Mouse (Mus musculus) embryo, embryonic 10.5 days (tissue): ENCODE measurements around the gene Fmnl3.

Source experiments
- DNase-seq: peaks from one replicate; pipeline ENCODE4 v3.0.0-alpha.2; 2015; ENCODE audit warnings: low spot score

The Fmnl3 gene

GRCm38 (mm10) chr15:99370259-99370691 is at the start of gene Fmnl3:
Fmnl3 (minus strand) TSS chr15:99370482.
- peak; percentile 97 for DNase-seq

DNA sequence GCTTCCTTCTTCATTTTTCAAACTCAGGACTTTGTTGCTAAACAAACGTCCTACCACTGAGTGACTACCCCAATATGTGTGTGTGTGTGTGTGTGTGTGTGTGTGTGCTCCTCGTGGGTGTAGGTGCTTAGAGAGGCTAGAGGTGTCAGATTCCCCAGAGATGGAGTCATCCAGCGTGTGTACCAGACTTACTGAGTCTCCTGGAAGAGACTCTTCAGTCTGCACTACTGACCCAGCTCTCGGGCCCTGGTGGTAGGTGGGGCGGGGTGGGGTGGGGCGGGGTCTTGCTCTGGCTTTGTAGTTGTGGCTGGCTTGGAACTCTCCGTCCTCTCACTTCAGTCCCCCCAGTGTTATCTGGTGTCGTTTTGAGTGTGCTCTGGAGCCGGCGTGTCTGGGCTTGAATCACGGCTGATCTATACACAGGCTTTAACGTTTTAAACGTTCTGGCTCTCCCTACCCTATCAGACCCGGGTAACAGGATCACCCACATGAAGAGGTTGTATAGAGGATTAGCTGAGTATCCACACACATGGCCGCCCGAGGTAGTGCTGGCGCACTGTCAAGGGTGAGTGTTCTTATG is 47.5 kb upstream of the Fmnl3 start:
- DNase-seq: no peak

DNA sequence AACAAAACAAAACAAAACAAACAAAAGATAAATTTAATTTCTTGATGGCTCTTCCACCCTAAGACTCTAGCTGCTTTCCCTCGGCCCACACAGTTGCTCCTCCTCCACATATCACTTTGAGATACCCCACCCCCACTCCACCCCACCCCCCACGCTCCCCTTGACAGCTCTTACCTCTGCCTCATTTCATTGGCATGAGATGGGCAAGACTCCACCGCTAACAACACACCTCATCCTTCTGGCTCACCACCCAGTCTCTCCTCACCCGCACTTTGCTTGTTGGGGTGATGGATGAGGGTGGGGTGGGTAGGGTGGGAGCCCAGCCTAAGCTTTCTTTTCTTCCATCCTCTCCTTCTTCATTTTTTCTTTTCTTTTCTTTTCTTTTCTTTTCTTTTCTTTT is 46.7 kb upstream of the Fmnl3 start:
- DNase-seq: no peak

DNA sequence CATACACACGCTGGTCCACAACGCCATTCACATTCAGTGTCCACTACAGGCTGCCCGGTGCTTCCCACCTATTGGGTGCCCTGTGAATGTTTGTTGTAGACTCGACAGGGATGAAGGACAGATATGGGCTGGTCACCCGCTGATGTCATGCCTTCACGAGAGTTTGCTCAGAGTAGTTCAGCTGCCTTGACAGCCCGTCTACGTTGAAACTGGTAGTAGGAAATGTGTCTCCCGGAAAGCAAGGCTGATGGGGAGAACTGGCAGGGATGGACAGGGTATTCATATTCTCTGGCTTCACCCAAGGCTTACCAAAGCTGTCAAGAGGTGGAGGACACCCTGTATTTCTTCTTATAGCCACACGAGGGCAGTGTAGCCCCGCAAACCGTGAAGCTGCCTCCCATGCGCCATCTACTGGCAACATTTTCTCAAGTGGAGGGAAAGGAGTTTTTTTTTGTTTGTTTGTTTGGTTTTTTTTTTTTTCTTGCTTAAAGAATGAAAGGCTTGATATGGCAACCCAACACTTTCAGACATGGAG is 46.1 kb upstream of the Fmnl3 start:
- peak; percentile 93 for DNase-seq

GRCm38 (mm10) chr15:99415793-99416192 is 45.5 kb upstream of the Fmnl3 start:
- peak; percentile 70 for DNase-seq

- DNase-seq: peak; percentile 19
Observed at GRCm38 (mm10) chr15:99411747-99412146, 41.5 kb upstream of the Fmnl3 start.

- no peak for DNase-seq
Observed at GRCm38 (mm10) chr15:99408845-99409244, 38.6 kb upstream of the Fmnl3 start.

DNA sequence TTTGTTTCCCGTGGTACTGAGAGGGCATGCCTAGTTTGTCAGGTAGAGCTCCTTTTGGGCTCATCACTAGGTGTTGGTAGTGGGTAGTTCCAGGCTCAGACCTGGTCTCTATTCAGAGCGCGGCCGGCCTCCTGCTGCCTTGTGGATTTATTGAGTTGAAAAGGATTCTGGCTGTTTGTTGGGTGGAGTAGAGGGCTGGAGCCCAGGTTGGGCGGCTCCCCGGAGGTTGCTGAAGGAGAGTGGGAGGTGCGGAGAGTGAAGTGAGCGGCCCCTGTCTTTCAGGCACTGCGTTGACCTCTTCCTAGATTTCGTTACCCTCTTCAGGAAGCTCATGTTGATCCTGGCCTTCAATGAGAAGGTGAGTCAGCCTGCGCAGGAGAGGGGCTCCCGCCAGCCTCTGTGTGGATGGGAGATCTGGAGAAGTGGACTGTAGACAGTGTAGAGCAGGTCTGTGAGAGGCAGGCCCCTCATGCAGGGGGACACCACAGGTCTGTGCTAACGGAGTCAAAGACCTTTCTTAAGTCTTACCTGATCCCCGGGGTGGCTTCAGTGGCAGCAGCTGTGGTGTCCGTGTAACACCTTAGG is 36.8 kb upstream of the Fmnl3 start:
- DNase-seq: no peak

DNA sequence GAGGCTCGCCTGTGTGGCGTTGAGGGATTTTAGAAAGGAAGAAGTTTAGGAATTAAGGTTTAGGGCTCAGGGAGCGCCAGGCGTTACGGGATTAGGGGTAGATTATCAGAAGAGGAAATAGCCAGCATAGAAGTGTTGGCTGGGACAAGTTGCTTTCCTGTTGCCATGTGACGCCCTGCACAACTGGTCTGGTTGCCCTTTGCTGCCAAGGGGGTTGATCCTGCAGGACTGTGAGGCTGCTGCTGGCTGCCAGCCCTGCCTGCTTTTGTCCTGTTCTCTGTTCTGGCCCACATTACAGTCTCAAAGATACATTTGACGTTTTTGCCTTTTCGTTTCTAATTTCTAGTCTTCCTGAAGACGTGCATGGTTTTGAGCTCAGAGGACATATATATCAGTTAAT is 34.9 kb upstream of the Fmnl3 start:
- DNase-seq: no peak

- DNase-seq: no peak
Observed at GRCm38 (mm10) chr15:99403159-99403889, 33.0 kb upstream of the Fmnl3 start.

DNA sequence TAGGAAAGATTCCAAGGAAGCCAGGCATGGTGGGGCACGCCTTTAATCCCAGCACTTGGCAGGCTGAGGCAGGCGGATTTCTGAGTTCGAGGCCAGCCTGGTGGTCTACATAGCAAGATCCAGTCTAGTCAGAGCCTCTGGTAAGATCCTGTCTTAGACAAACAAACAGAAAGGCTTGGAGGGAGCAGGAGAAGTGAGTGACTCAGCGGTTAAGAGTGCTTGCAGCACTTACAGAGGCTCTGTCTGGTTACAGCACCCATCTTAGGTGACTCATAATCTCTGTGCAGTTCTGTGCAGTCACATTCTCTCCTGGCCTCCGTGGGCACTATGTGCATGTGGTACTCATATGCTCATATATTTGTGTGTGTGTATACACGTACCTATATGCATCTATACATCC is 30.3 kb upstream of the Fmnl3 start:
- DNase-seq: no peak

GRCm38 (mm10) chr15:99399503-99400245 is 29.4 kb upstream of the Fmnl3 start:
- no peak for DNase-seq

DNA sequence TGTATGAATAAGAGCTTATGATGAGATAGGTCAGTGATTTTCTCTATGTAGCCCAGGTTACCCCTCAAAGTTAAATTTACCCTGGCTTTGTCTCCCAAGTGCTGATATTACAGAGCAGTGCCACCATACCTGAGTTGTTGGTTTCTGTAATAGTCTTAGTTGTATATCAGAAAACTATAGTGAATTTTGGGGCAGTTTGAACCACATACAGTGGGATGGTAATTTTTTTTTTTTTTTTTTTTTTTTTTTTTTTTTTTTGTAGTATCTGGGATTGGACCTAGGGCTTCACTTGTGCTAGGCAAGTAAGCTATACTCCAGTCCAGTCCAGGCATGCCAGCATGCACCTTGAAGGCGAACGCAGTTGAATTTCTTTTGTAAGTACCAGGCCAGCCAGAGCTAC is 27.3 kb upstream of the Fmnl3 start:
- DNase-seq: no peak

DNA sequence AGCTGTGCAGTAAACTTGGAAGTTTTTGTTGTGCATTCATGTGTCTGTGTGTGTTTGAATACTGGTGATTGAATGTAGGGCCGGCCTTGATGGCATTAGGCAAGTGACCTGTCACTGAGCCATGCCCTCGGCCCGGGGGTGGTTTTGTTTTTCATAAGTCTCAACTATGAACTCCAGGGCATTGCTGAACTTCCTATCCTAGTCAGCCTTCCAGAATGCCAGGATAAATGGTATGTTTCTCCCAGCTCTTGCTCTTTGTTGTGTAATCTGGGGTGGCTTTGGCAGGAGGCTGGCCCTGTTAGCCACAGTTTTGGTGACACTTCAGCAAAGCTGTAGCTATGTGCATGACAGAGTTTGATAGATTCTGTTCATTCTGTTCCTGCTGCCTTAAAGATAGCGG is 26.6 kb upstream of the Fmnl3 start:
- no peak for DNase-seq

- DNase-seq: no peak
Observed at GRCm38 (mm10) chr15:99396462-99396861, 26.2 kb upstream of the Fmnl3 start.

GRCm38 (mm10) chr15:99393386-99394252 is 23.3 kb upstream of the Fmnl3 start:
- DNase-seq: no peak

GRCm38 (mm10) chr15:99392486-99393385 is 22.5 kb upstream of the Fmnl3 start, which contains the start of gene Tmbim6:
Tmbim6 (plus strand) TSS chr15:99392882.
- peak; percentile 100 for DNase-seq

- DNase-seq: no peak
Observed at GRCm38 (mm10) chr15:99391975-99392374, 21.7 kb upstream of the Fmnl3 start.

GRCm38 (mm10) chr15:99390472-99391401 is 20.5 kb upstream of the Fmnl3 start:
- DNase-seq: no peak
